Mouse (Mus musculus): Measurements from ENCODE around the gene Hist1h2bf.

GRCm38 (mm10) chr13:23595622-23596372 is 21.8 kb upstream of the Hist1h2bf start:
- TF ChIP-seq EP300 (optimal IDR thresholded peaks at IDR 0.05) (no peak), CTCF (IDR thresholded peaks at IDR 0.05; ENCODE audit: low read depth) (no peak)
